Mouse (Mus musculus) skeletal muscle tissue, adult 2 months (tissue): ENCODE results near the gene Tbc1d22a.
"Not testable (repeated sequence)": the region's sequence is repeated elsewhere in the genome, so short reads cannot be mapped to it uniquely, and the experiment has no call there.

Experiments
- DNase-seq: peaks from one replicate; pipeline ENCODE4 v3.0.0-alpha.2; 2012; ENCODE audit warnings: low read depth, low spot score

Tbc1d22a gene

GRCm38 (mm10) chr15:86213753-86214548 is at the start of gene Tbc1d22a:
TSS of gene Tbc1d22a (plus strand) at chr15:86214459.
- DNase-seq, result peak; percentile 89

DNA sequence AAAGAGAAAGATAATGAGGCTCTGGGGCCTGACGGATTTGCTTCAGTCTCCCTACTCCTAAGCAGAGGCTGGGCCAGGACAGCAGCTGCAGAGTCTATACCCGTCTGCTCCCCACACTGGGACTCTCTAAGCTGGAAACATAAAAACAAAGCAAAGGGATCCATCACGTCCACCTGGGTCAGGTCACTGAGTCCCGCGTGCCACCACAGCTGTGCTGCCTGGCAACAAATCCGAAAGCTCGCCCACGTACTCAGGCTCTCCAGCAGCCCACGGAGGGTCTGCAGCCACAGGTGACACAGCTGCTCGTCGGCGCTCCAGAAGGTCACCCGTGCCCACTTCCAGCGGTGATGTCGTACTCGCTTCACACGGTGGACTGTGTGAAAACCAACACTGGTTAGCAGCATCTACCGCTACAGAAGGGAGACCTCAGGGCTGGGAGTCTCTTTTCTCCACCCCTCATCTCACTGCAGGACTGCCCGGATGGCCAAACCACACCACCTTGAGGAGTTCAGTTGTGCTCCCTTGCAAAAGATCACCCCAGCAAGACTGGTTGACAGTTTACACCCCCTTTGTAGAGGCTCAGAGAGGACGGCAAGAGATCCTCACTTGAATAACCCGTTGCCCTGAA is 49.4 kb upstream of the Tbc1d22a start:
- no peak for DNase-seq

- no peak for DNase-seq
These were observed 48.3 kb upstream of the Tbc1d22a start for GRCm38 (mm10) chr15:86165811-86166590.

- DNase-seq, result no peak
These were observed 47.1 kb upstream of the Tbc1d22a start for GRCm38 (mm10) chr15:86167032-86167655.

DNA sequence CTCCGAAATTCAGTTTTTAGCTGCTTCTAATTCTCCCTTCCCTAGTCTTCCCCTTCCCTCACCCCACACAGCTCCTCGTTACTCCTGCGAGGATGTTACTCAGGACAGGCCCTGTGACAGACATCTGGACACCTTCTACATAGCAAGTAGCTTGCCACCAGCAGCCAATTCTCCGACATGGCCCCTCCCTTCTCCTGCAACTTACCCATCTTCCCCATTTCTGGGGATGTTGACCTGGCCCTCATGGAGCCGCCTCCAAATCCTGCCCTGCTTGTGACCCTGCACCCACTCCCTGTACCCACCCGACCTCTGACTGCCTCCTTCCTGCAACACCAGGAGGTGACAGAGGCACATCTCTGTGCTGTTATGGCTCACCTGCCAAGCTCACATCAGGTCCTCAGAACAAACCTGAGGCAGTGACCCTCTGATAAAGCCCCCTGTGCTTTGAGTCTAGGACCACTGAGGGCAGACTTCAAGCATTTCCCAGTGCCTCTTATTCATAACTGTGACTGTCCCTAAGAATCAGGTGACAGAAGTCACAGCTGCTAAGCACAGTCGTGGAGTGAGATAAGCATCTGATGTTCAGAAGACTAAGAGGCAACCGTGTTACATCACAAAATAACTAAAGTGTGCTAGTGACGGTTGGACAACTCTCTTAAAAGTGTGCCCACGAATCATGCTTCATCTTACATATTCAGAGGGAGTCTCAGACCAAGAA is 46.3 kb upstream of the Tbc1d22a start:
- DNase-seq, result no peak

GRCm38 (mm10) chr15:86168505-86168867 is 45.8 kb upstream of the Tbc1d22a start:
- DNase-seq, result no peak

DNA sequence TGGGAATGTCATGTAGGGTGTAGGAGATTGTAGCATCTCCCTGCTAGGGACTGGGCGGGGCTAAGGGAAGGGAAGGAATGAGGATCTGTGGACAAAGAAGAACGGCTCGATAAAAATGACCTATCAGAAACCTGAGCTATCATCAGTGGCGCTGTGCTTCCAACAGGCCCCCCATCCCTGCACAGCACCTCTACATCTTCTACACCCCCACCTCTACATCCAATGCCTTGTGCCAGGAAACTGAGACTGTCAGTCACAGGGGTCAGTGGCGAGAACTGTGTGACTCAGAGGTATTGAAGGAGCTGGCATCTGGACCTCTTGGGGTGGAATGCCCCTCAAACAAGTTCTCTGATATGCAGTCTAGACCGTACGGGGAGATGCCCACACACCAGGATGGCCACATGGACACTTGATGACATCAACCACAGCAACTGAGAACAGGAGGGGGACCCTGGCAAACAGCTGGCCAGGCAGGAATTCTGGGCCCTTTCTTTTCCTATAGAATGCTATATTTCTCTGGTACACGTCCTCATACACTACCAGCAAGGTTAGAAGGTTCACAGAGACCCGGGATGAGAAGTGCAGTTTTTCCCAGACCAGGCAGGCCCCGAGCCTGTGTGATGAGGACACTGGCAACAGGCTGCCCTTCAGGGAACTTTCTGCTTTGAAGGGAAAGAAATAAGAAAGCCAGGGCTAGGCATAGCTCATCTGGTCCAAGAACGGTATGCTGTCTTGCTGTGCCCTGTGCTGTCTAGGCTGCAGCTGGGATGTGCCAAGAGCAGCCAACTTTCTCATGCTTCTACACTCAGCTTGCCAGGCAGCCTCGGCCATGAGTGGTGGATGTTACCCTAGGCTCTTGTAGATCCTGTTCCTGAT is 45.1 kb upstream of the Tbc1d22a start:
- no peak for DNase-seq

- DNase-seq, result no peak
These were observed 44.5 kb upstream of the Tbc1d22a start for GRCm38 (mm10) chr15:86169817-86170110.

- DNase-seq, result no peak
These were observed 42.9 kb upstream of the Tbc1d22a start for GRCm38 (mm10) chr15:86171316-86171715.

DNA sequence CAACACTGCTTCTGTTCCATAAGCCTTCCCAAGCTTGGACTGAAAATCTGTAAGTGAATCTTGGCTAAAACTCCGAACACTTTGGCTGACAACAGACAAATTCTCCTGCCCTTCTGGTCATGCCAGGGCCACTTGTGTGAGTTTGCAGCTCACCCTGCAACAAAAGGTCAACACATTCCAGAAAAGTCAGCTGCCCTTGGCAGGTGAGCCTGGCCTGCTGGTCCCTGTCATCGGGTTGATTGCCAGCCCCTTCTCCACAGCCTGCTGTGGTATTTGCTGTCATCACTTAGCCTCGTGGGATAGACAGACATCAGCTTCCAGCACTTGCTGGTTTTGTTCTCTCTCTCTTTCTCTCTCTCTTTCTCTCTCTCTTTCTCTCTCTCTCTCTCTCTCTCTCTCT is 42.1 kb upstream of the Tbc1d22a start:
- no peak for DNase-seq

- no peak for DNase-seq
These were observed 41.7 kb upstream of the Tbc1d22a start for GRCm38 (mm10) chr15:86172526-86172925.

DNA sequence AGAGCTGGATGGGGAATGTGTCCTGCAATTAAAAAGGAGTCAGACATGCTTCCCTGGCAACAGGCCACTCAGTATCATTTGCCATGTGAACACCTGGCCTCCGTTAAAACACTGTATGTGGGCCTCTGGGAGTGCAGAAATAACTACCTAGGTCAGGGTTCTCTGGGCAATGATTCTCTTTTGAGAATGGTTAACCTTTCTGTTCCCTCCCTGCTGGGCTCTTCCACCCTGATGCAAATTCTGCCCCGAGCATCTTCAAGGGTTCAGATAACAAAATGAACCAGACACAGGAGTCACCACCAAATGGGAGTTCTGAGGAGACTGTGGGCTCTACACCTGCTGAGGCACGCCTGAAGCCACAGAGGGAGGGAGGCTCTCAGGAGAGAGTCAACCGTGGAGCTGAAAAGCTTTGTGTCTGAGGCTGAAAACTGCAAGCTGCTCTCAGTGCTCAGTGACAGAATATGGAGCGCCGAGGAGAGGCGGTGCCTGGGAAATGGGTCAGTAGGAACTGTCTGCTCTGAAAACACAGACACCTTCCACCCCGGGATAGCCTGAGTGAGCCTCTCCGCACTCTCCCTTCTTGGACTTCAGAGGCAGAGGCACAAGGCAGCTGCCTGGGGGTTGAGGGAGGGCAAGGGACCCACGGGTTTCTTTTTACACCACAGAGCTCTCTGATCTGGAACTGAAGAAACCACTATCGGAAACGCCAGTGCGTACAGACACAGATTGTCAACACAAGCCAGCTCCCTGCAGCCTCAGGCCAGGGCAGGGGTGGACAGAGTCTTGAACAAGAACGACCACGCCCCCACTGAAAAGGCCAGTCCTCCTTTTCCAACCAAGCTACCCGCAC is 40.9 kb upstream of the Tbc1d22a start:
- no peak for DNase-seq

GRCm38 (mm10) chr15:86175253-86176050 is 38.8 kb upstream of the Tbc1d22a start:
- DNase-seq, result no peak

GRCm38 (mm10) chr15:86176166-86176565 is 38.1 kb upstream of the Tbc1d22a start:
- DNase-seq, result no peak

DNA sequence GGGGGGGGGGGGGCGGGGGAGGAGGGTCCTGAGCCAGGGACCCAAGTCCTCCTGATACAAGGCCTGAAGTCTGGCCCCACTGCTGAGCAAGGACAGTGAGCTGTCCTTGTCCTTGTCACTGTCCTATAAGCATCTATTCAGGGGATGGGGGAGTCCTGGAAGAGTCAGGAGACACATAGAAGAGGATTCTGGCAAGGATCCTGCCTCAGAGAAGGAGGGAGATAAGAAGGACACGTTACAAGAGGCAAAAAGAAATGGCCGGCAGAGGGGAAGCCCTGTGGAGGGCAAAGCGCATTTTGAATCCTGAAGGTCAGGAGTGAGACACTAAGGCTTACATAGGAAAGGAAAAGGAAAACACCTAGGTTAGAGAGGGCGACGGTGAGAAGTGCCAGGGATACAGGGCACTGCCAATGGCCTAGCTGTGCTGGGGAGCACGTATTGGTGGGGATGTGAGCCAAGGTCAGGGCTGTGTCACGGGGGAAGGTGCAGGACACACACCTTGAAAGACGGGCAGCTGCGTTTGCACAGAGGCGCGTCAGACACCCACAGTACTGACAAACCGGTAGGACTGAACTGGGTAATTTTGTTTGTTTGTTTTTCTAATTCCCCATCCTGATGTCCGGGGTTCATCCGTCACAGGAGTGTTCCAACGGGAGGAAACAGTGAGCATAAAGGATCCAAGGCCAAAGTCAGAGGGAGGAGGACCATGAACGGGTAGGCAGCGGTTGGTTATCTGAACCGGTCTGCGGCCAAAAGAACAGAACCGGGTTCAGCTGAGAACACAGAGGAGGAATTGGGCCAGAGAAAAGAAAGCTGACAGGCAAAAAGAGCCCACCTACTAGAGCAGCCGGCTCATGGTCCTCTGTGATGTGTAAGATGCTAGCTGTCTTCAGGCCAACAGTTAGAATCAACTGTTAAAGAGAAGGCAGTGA is 37.2 kb upstream of the Tbc1d22a start:
- no peak for DNase-seq

GRCm38 (mm10) chr15:86177703-86178251 is 36.5 kb upstream of the Tbc1d22a start:
- DNase-seq, result not testable (repeated sequence)

- DNase-seq, result no peak
These were observed 35.7 kb upstream of the Tbc1d22a start for GRCm38 (mm10) chr15:86178594-86178993.
